Mouse (Mus musculus) heart, adult 2 months (tissue): Measurements from ENCODE around the gene Fgd6.

Experiments used
- CTCF ChIP-seq: fragments of 200-600 bp; IDR thresholded peaks from 2 replicates; pipeline ENCODE4 v1.8.1; 2022; ENCODE audit warnings: antibody characterized with exemption, mild to moderate bottlenecking, moderate library complexity
- EP300 ChIP-seq: fragments of 200-500 bp; IDR thresholded peaks from 2 replicates; pipeline ENCODE4 v1.6.1; 2011; ENCODE audit warnings: low read depth, low read length, control low read depth; ENCODE audit not compliant: insufficient read depth

GRCm38 (mm10) chr10:94047024-94047423, 11.2 kb downstream of the Fgd6 start:
- no peak for TF ChIP-seq CTCF
- TF ChIP-seq EP300, result no peak
